Mouse (Mus musculus) lung, embryonic 14.5 days (tissue): Measurements from ENCODE around the gene Polg. TPM values are rescaled to one million over a fixed set of nuclear protein-coding genes. Genes with fewer than 3 reads are reported as not detected.

Source experiments
- ATAC-seq: fragments of 200-750 bp; cut with Nextera tagmentation; 2 replicates; pipeline ENCODE4 v1.8.0; 2017; ENCODE audit warnings: mild to moderate bottlenecking, moderate TSS enrichment, moderate library complexity; ENCODE audit not compliant: insufficient read depth
- DNase-seq: peaks from one replicate; pipeline ENCODE4 v3.0.0-alpha.2; 2015
- H3K27ac ChIP-seq: fragments of 300-500 bp; sonication (generic); 2 replicates; pipeline ENCODE4 v1.5.1; 2014; ENCODE audit warnings: low read depth, mild to moderate bottlenecking, moderate library complexity
- H3K27me3 ChIP-seq: fragments of 300-500 bp; sonication (generic); 2 replicates; pipeline ENCODE4 v1.6.1; 2014; ENCODE audit warnings: low read length, control low read depth; ENCODE audit not compliant: insufficient read depth
- H3K36me3 ChIP-seq: fragments of 300-500 bp; sonication (generic); 2 replicates; pipeline ENCODE4 v1.6.1; 2014; ENCODE audit warnings: control low read depth; ENCODE audit not compliant: insufficient read depth
- H3K4me1 ChIP-seq: fragments of 300-500 bp; sonication (generic); 2 replicates; pipeline ENCODE4 v1.6.1; 2014; ENCODE audit warnings: antibody characterized with exemption, control low read depth; ENCODE audit not compliant: insufficient read depth
- H3K4me2 ChIP-seq: fragments of 300-500 bp; sonication (generic); 2 replicates; pipeline ENCODE4 v1.6.1; 2014; ENCODE audit warnings: mild to moderate bottlenecking
- H3K4me3 ChIP-seq: fragments of 300-500 bp; sonication (generic); 2 replicates; pipeline ENCODE4 v1.5.1; 2014; ENCODE audit warnings: low read depth, low read length
- H3K9ac ChIP-seq: fragments of 300-500 bp; sonication (generic); 2 replicates; pipeline ENCODE4 v1.6.1; 2014
- H3K9me3 ChIP-seq: fragments of 300-500 bp; sonication (generic); 2 replicates; pipeline ENCODE4 v1.6.1; 2016; ENCODE audit warnings: low read depth, low read length, control low read depth
- CTCF ChIP-seq: IDR thresholded peaks from 2 replicates; pipeline ENCODE4 v1.5.1; 2016; ENCODE audit warnings: antibody characterized with exemption, low read depth
- WGBS: fragments of 180-500 bp; shearing (Covaris S2); extraction: QIAGEN DNeasy Blood & Tissue Kit; methylation state at CpG from one replicate; pipeline ENCODE4 v1.1.7; 2014; 5-methylcytosine and 5-hydroxymethylcytosine counted together
- polyA plus RNA-seq: library from polyadenylated mRNA; unstranded; fragments of >200 nt; fragmentation: Nextera tagmentation; extraction: Ambion mirVana; gene quantifications from 2 replicates; pipeline ENCODE4 v1.2.1, GENCODE M21; 2014

Gene Polg
- polyA plus RNA-seq, 1 experiment from 2014 or later = 65.0 TPM

DNA sequence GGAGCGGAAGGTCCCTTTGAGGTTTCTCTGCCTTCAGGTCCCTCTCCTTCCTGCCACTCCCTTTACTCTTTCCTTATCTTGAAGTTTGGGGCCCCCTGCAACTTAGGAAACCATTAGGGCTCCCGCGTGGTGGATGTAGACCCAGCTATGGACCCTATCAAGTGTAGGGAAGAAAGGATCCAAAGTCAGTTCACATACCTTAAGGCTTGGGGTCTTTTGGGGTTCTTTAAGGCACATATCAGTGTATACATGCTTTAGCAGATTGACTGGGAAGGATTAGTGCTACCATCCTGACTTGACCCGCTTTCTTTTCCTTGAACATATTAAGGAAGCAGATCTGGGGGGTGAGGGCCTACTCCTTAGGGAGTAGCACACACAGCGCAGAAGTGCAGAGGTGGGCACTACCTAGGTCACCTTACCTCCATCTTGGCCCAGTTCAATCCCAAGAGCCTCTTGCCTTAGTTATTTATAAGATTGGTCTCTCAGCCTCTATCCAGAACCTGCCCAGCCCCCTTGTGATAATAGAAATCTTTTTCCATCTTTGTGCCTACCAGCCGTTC lies 40.4 kb upstream of the Polg start:
- DNase-seq (no peak), ATAC-seq (no peak)
- no peaks in the 10 kb centered on the region for H3K4me1 ChIP-seq
- no peak overlapping the region for H3K27ac ChIP-seq
- H3K27me3 ChIP-seq = peaks cover 100% of the 10 kb centered on the region
- 8% methylated on average over 6 of the region's 6 CpGs for WGBS
- H3K9ac ChIP-seq = no peak overlapping the region
- H3K4me2 ChIP-seq = no peak overlapping the region
- H3K36me3 ChIP-seq = no peaks in the 10 kb centered on the region
- no peak for TF ChIP-seq CTCF
- no peak overlapping the region for H3K4me3 ChIP-seq
- H3K9me3 ChIP-seq = no peaks in the 10 kb centered on the region

DNA sequence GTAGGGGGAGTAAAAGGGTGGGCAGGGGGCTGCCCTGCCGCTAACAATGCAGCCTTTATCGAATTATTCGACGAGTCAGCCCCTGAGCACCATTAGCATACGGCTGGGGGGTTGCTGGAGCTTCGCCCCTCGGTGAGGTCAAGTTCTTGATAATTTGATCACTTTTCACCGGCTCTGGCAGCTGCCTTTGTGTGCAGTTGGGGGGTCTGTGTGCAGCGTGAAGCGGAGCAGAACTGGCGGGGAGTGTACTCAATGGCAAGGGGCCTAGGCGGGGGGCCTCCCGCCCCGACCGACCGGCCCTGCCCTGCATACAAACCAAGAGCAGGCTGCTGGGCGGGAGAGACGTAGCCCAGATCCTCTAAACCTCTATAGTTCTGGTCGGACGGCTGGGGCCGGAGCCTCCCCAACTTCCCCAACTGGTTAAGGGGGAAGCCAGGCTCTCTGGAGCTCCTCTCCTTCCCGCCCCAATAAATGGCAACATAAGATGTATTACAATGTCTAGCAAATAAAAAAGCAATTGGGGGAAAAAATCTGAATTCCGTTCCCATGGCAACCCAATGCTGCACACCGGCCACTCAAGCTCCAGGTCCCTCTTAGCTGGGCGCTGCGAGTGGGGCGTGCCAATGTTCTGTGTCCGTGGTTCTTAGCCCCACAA lies 39.8 kb upstream of the Polg start:
- DNase-seq (peak; percentile 16), ATAC-seq (no peak)
- Histone ChIP-seq H3K36me3 (no peaks in the 10 kb centered on the region), H3K4me1 (no peaks in the 10 kb centered on the region), H3K4me2 (no peak overlapping the region), H3K27me3 (peaks cover 100% of the 10 kb centered on the region), H3K9me3 (no peaks in the 10 kb centered on the region), H3K9ac (no peak overlapping the region), H3K4me3 (no peak overlapping the region), H3K27ac (no peak overlapping the region)
- WGBS = under 1% methylated on average over 28 of the region's 28 CpGs
- no peak for TF ChIP-seq CTCF

- ATAC-seq (no peak), DNase-seq (no peak)
- Histone ChIP-seq H3K4me1 (no peaks in the 10 kb centered on the region), H3K36me3 (no peaks in the 10 kb centered on the region), H3K27me3 (peaks cover 100% of the 10 kb centered on the region), H3K27ac (no peak overlapping the region), H3K9ac (no peak overlapping the region), H3K9me3 (no peaks in the 10 kb centered on the region), H3K4me2 (peak overlapping the region; percentile 68), H3K4me3 (peak overlapping the region; percentile 35)
- WGBS = under 1% methylated on average over 22 of the region's 22 CpGs
- TF ChIP-seq CTCF = no peak
These were observed 39.2 kb upstream of the Polg start for GRCm38 (mm10) chr7:79505376-79505775.

DNA sequence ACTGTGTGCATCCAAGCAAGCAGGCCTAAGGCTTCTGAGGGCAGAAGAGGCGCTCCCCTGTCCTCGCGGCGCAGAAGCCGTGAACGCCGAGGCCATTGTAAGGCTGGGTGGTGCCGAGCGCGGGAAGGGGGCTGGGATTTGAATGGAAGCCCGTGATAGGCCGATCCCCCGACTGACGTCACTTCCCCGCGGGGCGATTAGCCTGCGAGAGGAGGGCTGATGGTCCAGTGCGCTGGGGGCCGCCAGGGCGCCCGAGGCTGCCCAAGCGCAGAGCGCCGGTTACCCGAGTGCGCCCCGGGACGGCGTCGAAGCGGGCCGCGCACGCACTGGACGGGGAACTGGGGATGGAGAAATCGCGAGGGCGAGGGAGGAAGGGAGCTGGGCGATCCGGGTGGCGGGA lies 38.6 kb upstream of the Polg start:
- no peaks in the 10 kb centered on the region for H3K9me3 ChIP-seq
- H3K4me2 ChIP-seq = peak overlapping the region; percentile 68

GRCm38 (mm10) chr7:79503656-79504250 lies 37.6 kb upstream of the Polg start:
- H3K9ac ChIP-seq = no peak overlapping the region
- no peak overlapping the region for H3K4me2 ChIP-seq
- no peak for ATAC-seq
- peaks cover 100% of the 10 kb centered on the region for H3K27me3 ChIP-seq
- no peaks in the 10 kb centered on the region for H3K36me3 ChIP-seq
- TF ChIP-seq CTCF = no peak
- 9% methylated on average over 5 of the region's 5 CpGs for WGBS
- H3K9me3 ChIP-seq = no peaks in the 10 kb centered on the region
- no peaks in the 10 kb centered on the region for H3K4me1 ChIP-seq
- no peak overlapping the region for H3K4me3 ChIP-seq
- no peak overlapping the region for H3K27ac ChIP-seq
- no peak for DNase-seq

More for the DNA sequence above, 38.6 kb upstream of the Polg start:
- H3K4me3 ChIP-seq = peak overlapping the region; percentile 35
- H3K4me1 ChIP-seq = no peaks in the 10 kb centered on the region
- no peak overlapping the region for H3K27ac ChIP-seq
- peaks cover 100% of the 10 kb centered on the region for H3K27me3 ChIP-seq
- peak; percentile 87 for DNase-seq
- H3K9ac ChIP-seq = no peak overlapping the region
- TF ChIP-seq CTCF = no peak
- peak; percentile 85 for ATAC-seq
- under 1% methylated on average over 41 of the region's 42 CpGs for WGBS
- no peaks in the 10 kb centered on the region for H3K36me3 ChIP-seq

DNA sequence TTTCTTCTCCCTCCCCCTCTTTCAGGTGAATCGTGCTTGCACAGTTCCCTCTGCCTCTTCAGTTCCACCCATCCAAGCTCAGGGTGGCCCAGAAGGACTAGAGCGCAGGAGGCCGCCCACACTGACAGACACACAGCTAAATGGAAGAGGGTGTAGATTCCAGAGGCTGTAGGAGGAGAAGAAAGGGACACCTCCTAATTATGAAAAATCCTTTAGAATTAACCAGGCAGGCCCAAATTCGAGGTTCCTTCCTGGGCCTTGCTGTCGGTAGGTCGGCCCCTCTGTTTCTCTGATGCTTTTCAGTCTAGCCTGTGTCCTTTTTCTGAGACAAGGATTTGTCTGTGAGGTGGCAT lies 36.9 kb upstream of the Polg start:
- Histone ChIP-seq H3K36me3 (no peaks in the 10 kb centered on the region), H3K9me3 (no peaks in the 10 kb centered on the region), H3K4me3 (no peak overlapping the region), H3K4me2 (no peak overlapping the region), H3K27me3 (peaks cover 100% of the 10 kb centered on the region), H3K9ac (no peak overlapping the region), H3K27ac (no peak overlapping the region), H3K4me1 (no peaks in the 10 kb centered on the region)
- 13% methylated on average over 6 of the region's 6 CpGs for WGBS
- no peak for DNase-seq
- no peak for TF ChIP-seq CTCF
- no peak for ATAC-seq
